Mouse (Mus musculus) myocyte (in vitro differentiated cells): Measurements from ENCODE around the gene Cnot4. TPM values are rescaled to one million over a fixed set of nuclear protein-coding genes. Genes with fewer than 3 reads are reported as not detected.

Source experiments
- H3K27me3 ChIP-seq: one replicate; pipeline ENCODE4 v1.6.1; 2011; ENCODE audit not compliant: control insufficient read depth, insufficient read depth, insufficient read length
- H3K36me3 ChIP-seq: one replicate; pipeline ENCODE4 v1.6.1; 2011; ENCODE audit not compliant: control insufficient read depth, insufficient read depth
- H3K4me2 ChIP-seq: one replicate; pipeline ENCODE4 v1.6.1; 2011; ENCODE audit warnings: low read depth, control low read depth
- H3K4me3 ChIP-seq: one replicate; pipeline ENCODE4 v1.5.1; 2011; ENCODE audit warnings: mild to moderate bottlenecking, control low read depth, moderate library complexity
- H3K79me2 ChIP-seq: one replicate; pipeline ENCODE4 v1.6.1; 2011; ENCODE audit not compliant: control insufficient read depth, insufficient read depth
- H3ac ChIP-seq: one replicate; pipeline ENCODE4 v1.6.1; 2011; ENCODE audit not compliant: control insufficient read depth, insufficient read length
- CEBPB ChIP-seq: IDR thresholded peaks from 2 replicates; pipeline ENCODE4 v1.6.1; 2011; ENCODE audit warnings: mild to moderate bottlenecking, moderate library complexity; ENCODE audit not compliant: poor library complexity, insufficient read depth, severe bottlenecking
- E2F4 ChIP-seq: IDR thresholded peaks from one replicate; pipeline ENCODE4 v1.6.1; 2011; ENCODE audit warnings: mild to moderate bottlenecking, control low read depth, moderate library complexity; ENCODE audit not compliant: insufficient read depth
- MAX ChIP-seq: IDR thresholded peaks from one replicate; pipeline ENCODE4 v1.6.1; 2011; ENCODE audit warnings: low read depth, mild to moderate bottlenecking, control low read depth
- MYOD1 ChIP-seq, 3 experiments: IDR thresholded peaks; one replicate each; pipeline ENCODE4 v1.6.1; 2011; ENCODE audit warnings: control low read depth in 2 of 3, low read depth in 2 of 3, mild to moderate bottlenecking in 2 of 3, moderate library complexity in 1 of 3; ENCODE audit not compliant: insufficient read length in 2 of 3, control insufficient read depth in 1 of 3
- MYOG ChIP-seq, 3 experiments: IDR thresholded peaks; one replicate each; pipeline ENCODE4 v1.6.1; 2011; ENCODE audit warnings: control low read depth in 2 of 3, low read depth in 2 of 3, mild to moderate bottlenecking in 2 of 3; ENCODE audit not compliant: insufficient read length in 2 of 3, control insufficient read depth in 1 of 3, insufficient read depth in 1 of 3
- POLR2A ChIP-seq: IDR thresholded peaks from one replicate; pipeline ENCODE4 v1.6.1; 2011; ENCODE audit warnings: low read depth, mild to moderate bottlenecking, control low read depth, moderate library complexity; ENCODE audit not compliant: insufficient read length
- POLR2AphosphoS2 ChIP-seq: IDR thresholded peaks from one replicate; pipeline ENCODE4 v1.6.1; 2011; ENCODE audit warnings: low read depth, control low read depth; ENCODE audit not compliant: insufficient read length
- REST ChIP-seq: IDR thresholded peaks from one replicate; pipeline ENCODE4 v1.6.1; 2011; ENCODE audit warnings: mild to moderate bottlenecking, control low read depth, moderate library complexity; ENCODE audit not compliant: insufficient read depth, insufficient read length
- SRF ChIP-seq: IDR thresholded peaks from one replicate; pipeline ENCODE4 v1.6.1; 2011; ENCODE audit warnings: low read depth; ENCODE audit not compliant: control insufficient read depth, insufficient read length
- TCF12 ChIP-seq: IDR thresholded peaks from one replicate; pipeline ENCODE4 v1.6.1; 2011; ENCODE audit warnings: mild to moderate bottlenecking, control low read depth; ENCODE audit not compliant: poor library complexity, insufficient read depth, severe bottlenecking
- TCF3 ChIP-seq: IDR thresholded peaks from one replicate; pipeline ENCODE4 v1.6.1; 2011; ENCODE audit warnings: low read depth, control low read depth; ENCODE audit not compliant: insufficient read length
- USF1 ChIP-seq: IDR thresholded peaks from one replicate; pipeline ENCODE4 v1.6.1; 2011; ENCODE audit warnings: low read depth, mild to moderate bottlenecking, control low read depth, moderate library complexity
- polyA plus RNA-seq: library from polyadenylated mRNA; unstranded; fragments of >200 nt; fragmentation: generic; extraction: Trizol; gene quantifications from one replicate; pipeline ENCODE4 v1.2.1, GENCODE M21; 2012; ENCODE audit warnings: missing spikeins

Cnot4 gene
- polyA plus RNA-seq, 1 experiment = 7.9 TPM

DNA sequence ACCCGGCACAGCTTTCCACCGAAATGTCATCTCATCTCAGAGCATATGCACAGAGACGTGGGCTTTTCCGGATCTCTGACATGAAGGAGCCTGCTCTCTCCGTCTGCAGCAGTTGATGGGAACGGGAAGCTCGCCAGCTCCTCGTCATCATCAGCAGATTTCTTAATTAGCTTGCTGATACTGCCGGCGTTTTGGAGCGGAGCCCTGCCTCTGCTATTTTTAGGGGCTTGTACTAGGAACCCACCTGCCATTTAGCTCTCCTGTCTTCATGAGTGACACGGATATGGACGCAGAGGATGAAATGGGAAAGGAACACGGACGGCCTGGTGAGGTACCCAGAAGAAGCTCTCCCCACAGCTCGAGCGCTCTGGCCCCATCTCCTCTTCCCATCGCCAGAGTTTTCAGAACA, 131.3 kb downstream of the Cnot4 start:
- no peak overlapping the region for H3K4me3 ChIP-seq

DNA sequence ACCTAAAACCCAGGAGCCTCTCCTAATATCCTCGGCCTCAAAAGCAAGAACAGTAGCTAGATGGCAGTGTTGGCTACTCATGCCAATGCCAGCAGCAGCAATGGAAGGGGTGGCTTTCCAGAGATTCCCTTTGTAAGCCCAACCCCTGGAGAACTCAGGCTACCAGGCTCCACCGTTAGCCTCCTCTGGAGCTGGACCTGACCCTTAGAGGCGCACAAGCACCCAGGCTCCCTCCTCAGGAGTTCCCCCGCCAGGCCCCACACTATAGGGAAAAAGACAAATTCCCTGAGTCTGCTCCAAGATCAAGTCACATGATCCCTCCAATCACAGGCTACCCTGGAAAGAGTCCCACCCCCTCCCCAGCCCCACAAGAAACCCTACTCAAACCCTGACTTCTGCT, 134.4 kb downstream of the Cnot4 start:
- no peak overlapping the region for H3K4me3 ChIP-seq
- H3K27me3 ChIP-seq = no peaks in the 10 kb centered on the region
- H3K4me2 ChIP-seq = peak overlapping the region; percentile 38
- no peaks in the 10 kb centered on the region for H3K36me3 ChIP-seq
- TF ChIP-seq SRF = no peak
- TF ChIP-seq MYOG (IDR thresholded peaks at IDR 0.05; ENCODE audit: control insufficient read depth in 1 of 3, insufficient read depth in 1 of 3, insufficient read length in 2 of 3, low read depth in 2 of 3) = no peak
- TF ChIP-seq TCF3 = no peak
- TF ChIP-seq MYOD1 (IDR thresholded peaks at IDR 0.05; ENCODE audit: control insufficient read depth in 1 of 3, insufficient read length in 2 of 3, low read depth in 2 of 3) = no peak
- no peak for TF ChIP-seq TCF12
- no peak for TF ChIP-seq E2F4
- TF ChIP-seq USF1 = peak; percentile 30
- TF ChIP-seq POLR2AphosphoS2 = no peak
- no peaks in the 10 kb centered on the region for H3K79me2 ChIP-seq
- H3ac ChIP-seq = no peak overlapping the region

More for the DNA sequence above, 131.3 kb downstream of the Cnot4 start:
- no peak overlapping the region for H3K4me2 ChIP-seq
- no peaks in the 10 kb centered on the region for H3K79me2 ChIP-seq
- no peak overlapping the region for H3ac ChIP-seq
- H3K27me3 ChIP-seq = no peaks in the 10 kb centered on the region
- H3K36me3 ChIP-seq = no peaks in the 10 kb centered on the region
- TF ChIP-seq REST (no peak), USF1 (no peak), CEBPB (no peak), E2F4 (no peak), MAX (no peak), POLR2A (no peak), TCF12 (no peak), MYOD1 (IDR thresholded peaks at IDR 0.05; ENCODE audit: control insufficient read depth in 1 of 3, insufficient read length in 2 of 3, low read depth in 2 of 3) (no peak), POLR2AphosphoS2 (no peak), TCF3 (no peak), SRF (no peak), MYOG (IDR thresholded peaks at IDR 0.05; ENCODE audit: control insufficient read depth in 1 of 3, insufficient read depth in 1 of 3, insufficient read length in 2 of 3, low read depth in 2 of 3) (no peak)

DNA sequence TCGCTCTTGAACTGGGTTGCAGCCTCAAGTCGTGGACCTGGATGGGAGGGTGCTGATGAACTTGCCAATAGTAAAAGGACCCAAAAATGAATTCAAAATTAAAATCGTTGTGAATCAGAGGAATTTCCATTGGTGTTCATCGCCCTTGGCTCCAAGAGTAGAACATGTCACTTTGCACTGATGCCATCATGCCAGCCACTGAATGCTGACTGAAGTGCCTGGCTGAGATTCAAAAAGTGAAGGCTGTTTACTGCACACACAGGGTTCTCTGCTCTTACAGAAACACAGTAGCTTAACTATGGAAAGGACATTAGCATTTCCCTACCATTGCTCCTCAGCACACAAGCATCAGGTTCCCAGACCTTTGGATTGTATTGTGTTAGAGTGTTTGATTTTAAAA, 137.0 kb downstream of the Cnot4 start:
- H3K79me2 ChIP-seq = no peaks in the 10 kb centered on the region
- TF ChIP-seq SRF (no peak), MYOG (IDR thresholded peaks at IDR 0.05; ENCODE audit: control insufficient read depth in 1 of 3, insufficient read depth in 1 of 3, insufficient read length in 2 of 3, low read depth in 2 of 3) (no peak), E2F4 (no peak), MYOD1 (IDR thresholded peaks at IDR 0.05; ENCODE audit: control insufficient read depth in 1 of 3, insufficient read length in 2 of 3, low read depth in 2 of 3) (no peak), CEBPB (no peak), USF1 (no peak), POLR2AphosphoS2 (no peak), TCF12 (no peak), TCF3 (no peak), MAX (no peak), REST (no peak), POLR2A (no peak)
- no peak overlapping the region for H3K4me2 ChIP-seq

GRCm38 (mm10) chr6:34995265-34995681, 138.3 kb downstream of the Cnot4 start:
- Histone ChIP-seq H3K36me3 (no peaks in the 10 kb centered on the region), H3K79me2 (no peaks in the 10 kb centered on the region), H3ac (no peak overlapping the region), H3K4me3 (peak overlapping the region; percentile 10), H3K27me3 (no peaks in the 10 kb centered on the region), H3K4me2 (peak overlapping the region; percentile 96)
- TF ChIP-seq TCF3 (no peak), POLR2AphosphoS2 (no peak), REST (peak; percentile 58)

More for the DNA sequence above, 137.0 kb downstream of the Cnot4 start:
- no peaks in the 10 kb centered on the region for H3K27me3 ChIP-seq
- H3K4me3 ChIP-seq = no peak overlapping the region
- H3K36me3 ChIP-seq = no peaks in the 10 kb centered on the region
- H3ac ChIP-seq = no peak overlapping the region

- TF ChIP-seq MYOD1 (IDR thresholded peaks at IDR 0.05; ENCODE audit: control insufficient read depth in 1 of 3, insufficient read length in 2 of 3, low read depth in 2 of 3) = no peak
- TF ChIP-seq USF1 = no peak
- no peak for TF ChIP-seq TCF12
- TF ChIP-seq TCF3 = no peak
- no peak for TF ChIP-seq CEBPB
- no peak for TF ChIP-seq POLR2AphosphoS2
- TF ChIP-seq SRF = no peak
- no peak for TF ChIP-seq MYOG (IDR thresholded peaks at IDR 0.05; ENCODE audit: control insufficient read depth in 1 of 3, insufficient read depth in 1 of 3, insufficient read length in 2 of 3, low read depth in 2 of 3)
- no peak for TF ChIP-seq REST
Measured at GRCm38 (mm10) chr6:34994692-34995091, 138.8 kb downstream of the Cnot4 start.

More at GRCm38 (mm10) chr6:34994692-34995091, 138.8 kb downstream of the Cnot4 start:
- Histone ChIP-seq H3K36me3 (no peaks in the 10 kb centered on the region), H3K27me3 (no peaks in the 10 kb centered on the region), H3ac (no peak overlapping the region), H3K4me3 (peak overlapping the region; percentile 10), H3K79me2 (no peaks in the 10 kb centered on the region), H3K4me2 (peak overlapping the region; percentile 96)
